Mouse (Mus musculus): ENCODE data around the gene Rab44. TPM values are rescaled to one million over a fixed set of nuclear protein-coding genes. Genes with fewer than 3 reads are reported as not detected.

Rab44 gene
- total and polyA plus RNA-seq, 2 experiments from 2014 or later = 0.20 to 1.2 TPM

DNA sequence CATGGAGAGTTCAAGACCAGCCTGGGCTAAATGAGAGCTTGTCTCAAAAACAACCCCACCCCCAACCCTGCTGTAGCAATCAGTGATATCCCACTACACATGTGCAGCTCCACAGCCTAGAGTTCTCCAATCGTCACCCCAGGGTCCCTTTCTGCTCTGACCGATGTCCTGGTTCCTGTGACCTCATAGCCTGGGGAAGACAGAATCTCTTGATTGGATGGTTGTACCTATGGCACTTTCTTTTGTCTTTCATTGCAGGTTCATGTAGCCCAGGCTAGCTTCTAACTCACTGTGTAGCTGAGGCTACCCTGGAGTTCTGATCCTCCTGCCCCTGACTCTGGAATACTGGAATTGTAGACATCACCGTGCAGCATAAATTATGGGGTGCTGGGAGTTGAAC, 12.6 kb downstream of the Rab44 start:
- H3K36me3 ChIP-seq (ENCODE audit: insufficient read depth, low read length) = no peaks in the 10 kb centered on the region
- no peak overlapping the region for H3K4me2 ChIP-seq (ENCODE audit: low read depth, low read length)
- 97% methylated on average over 3 of the region's 3 CpGs for WGBS
- DNase-seq (ENCODE audit: low spot score) (no peak), ATAC-seq (no peak)
- no peaks in the 10 kb centered on the region for H3K27me3 ChIP-seq (ENCODE audit: insufficient read depth, low read length)
- no peaks in the 10 kb centered on the region for H3K9me3 ChIP-seq (ENCODE audit: low read length)
- no peak for TF ChIP-seq CTCF (IDR thresholded peaks at IDR 0.05; ENCODE audit: low read depth)
- H3K27ac ChIP-seq = no peak overlapping the region
- H3K4me3 ChIP-seq (ENCODE audit: low read length) = no peak overlapping the region
- no peaks in the 10 kb centered on the region for H3K4me1 ChIP-seq (ENCODE audit: insufficient read depth, low read length)
- H3K9ac ChIP-seq (replicated peaks; ENCODE audit: low read length) = no peak overlapping the region

DNA sequence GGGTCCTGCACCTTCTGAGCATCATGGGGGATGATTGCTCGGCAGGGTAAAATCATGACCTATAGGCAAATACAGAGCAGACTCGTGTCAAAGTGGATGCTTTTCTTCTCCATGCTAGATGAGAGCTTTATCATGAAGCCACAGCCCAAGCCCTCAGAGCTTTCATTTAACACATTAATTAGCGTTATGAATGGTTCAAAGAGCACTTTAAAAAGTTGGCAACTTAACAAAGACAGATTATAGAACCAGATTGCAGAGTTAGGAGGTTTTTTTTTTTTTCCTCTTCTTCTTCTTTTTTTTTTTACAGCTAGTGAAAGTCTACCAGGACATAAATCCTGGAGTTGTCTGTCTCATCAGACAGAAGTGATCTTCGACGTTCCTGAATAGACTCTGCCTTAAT, 15.4 kb downstream of the Rab44 start:
- WGBS = 26% methylated on average over 5 of the region's 5 CpGs
- no peak overlapping the region for H3K9ac ChIP-seq (replicated peaks; ENCODE audit: low read length)
- no peak for ATAC-seq
- no peak overlapping the region for H3K27ac ChIP-seq
- H3K4me3 ChIP-seq (ENCODE audit: low read length) = no peak overlapping the region
- no peaks in the 10 kb centered on the region for H3K9me3 ChIP-seq (ENCODE audit: low read length)
- no peaks in the 10 kb centered on the region for H3K36me3 ChIP-seq (ENCODE audit: insufficient read depth, low read length)
- H3K4me2 ChIP-seq (ENCODE audit: low read depth, low read length) = no peak overlapping the region
- DNase-seq (ENCODE audit: low spot score) = no peak
- no peaks in the 10 kb centered on the region for H3K27me3 ChIP-seq (ENCODE audit: insufficient read depth, low read length)
- no peaks in the 10 kb centered on the region for H3K4me1 ChIP-seq (ENCODE audit: insufficient read depth, low read length)
- TF ChIP-seq CTCF (IDR thresholded peaks at IDR 0.05; ENCODE audit: low read depth) = no peak

DNA sequence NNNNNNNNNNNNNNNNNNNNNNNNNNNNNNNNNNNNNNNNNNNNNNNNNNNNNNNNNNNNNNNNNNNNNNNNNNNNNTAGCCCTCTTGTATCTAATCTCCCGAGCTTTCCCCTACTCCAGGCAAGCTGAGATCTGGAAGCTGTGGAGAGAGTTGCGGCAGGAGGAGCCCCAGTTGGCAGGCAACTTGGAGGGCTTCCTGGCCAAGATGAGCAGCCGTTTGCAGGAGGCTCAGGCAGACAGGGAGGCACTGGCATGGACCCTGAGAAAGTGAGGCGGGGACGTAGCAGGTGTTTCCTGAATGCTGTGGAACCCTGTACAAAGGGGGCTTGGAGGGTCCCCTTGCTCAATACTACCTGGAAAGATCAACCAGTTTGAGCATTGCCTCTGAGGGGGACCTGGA, 21.1 kb downstream of the Rab44 start:
- no peak for ATAC-seq
- WGBS = 58% methylated on average over 5 of the region's 5 CpGs

DNA sequence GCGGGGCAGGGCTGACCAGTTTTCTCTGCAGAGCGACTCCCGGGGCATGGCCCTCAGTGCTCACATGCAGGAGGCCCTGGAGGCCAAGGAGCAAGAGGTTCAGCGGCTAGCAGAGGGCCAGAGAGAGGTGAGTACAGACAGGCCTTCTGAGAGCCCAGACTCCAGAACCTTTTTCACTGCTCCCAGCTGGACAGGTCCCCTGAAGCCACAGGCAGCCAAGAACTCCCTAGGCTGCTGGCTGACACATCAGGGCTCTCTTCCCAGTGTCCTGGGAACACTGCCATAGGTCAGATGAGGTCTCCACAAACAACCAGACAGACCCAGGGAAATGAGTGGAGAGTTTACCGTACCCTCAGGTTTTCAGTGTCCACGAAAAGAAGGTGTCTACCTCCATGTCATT, 22.3 kb downstream of the Rab44 start:
- no peak overlapping the region for H3K4me3 ChIP-seq (ENCODE audit: low read length)
- H3K27me3 ChIP-seq (ENCODE audit: insufficient read depth, low read length) = no peaks in the 10 kb centered on the region
- TF ChIP-seq CTCF (IDR thresholded peaks at IDR 0.05; ENCODE audit: low read depth) = no peak
- H3K9ac ChIP-seq (replicated peaks; ENCODE audit: low read length) = no peak overlapping the region
- no peak overlapping the region for H3K4me2 ChIP-seq (ENCODE audit: low read depth, low read length)
- ATAC-seq (no peak), DNase-seq (ENCODE audit: low spot score) (peak; percentile 51)
- H3K27ac ChIP-seq = no peak overlapping the region
- no peaks in the 10 kb centered on the region for H3K9me3 ChIP-seq (ENCODE audit: low read length)
- H3K4me1 ChIP-seq (ENCODE audit: insufficient read depth, low read length) = no peaks in the 10 kb centered on the region
- H3K36me3 ChIP-seq (ENCODE audit: insufficient read depth, low read length) = no peaks in the 10 kb centered on the region
- 49% methylated on average over 6 of the region's 6 CpGs for WGBS

More for the DNA sequence above, 21.1 kb downstream of the Rab44 start:
- H3K4me1 ChIP-seq (ENCODE audit: insufficient read depth, low read length) = no peaks in the 10 kb centered on the region
- no peak overlapping the region for H3K4me3 ChIP-seq (ENCODE audit: low read length)
- no peak overlapping the region for H3K9ac ChIP-seq (replicated peaks; ENCODE audit: low read length)
- no peak for TF ChIP-seq CTCF (IDR thresholded peaks at IDR 0.05; ENCODE audit: low read depth)
- H3K27me3 ChIP-seq (ENCODE audit: insufficient read depth, low read length) = no peaks in the 10 kb centered on the region
- no peak overlapping the region for H3K27ac ChIP-seq
- DNase-seq (ENCODE audit: low spot score) = no peak
- no peaks in the 10 kb centered on the region for H3K9me3 ChIP-seq (ENCODE audit: low read length)
- no peak overlapping the region for H3K4me2 ChIP-seq (ENCODE audit: low read depth, low read length)
- H3K36me3 ChIP-seq (ENCODE audit: insufficient read depth, low read length) = no peaks in the 10 kb centered on the region

DNA sequence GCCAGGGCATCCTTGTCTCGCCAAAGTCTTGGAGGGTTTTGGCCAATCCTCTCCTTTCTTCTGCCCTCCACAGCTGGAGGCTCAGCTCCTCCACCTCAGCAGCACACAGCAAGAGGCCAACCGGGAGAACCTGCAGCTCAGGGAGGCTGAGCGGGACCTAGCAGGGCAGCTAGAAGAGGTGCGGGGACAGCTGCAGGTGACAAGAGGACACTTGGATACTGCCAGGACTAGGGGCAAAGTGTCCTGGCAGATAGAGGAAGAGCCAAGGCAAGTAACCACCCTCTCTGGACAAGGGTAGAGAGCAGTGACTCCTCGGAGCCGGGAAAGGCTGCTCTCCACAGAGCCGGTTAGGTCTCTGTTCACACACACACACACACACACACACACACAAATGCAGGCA, 24.0 kb downstream of the Rab44 start:
- H3K27ac ChIP-seq = no peak overlapping the region
- no peaks in the 10 kb centered on the region for H3K9me3 ChIP-seq (ENCODE audit: low read length)
- no peak overlapping the region for H3K9ac ChIP-seq (replicated peaks; ENCODE audit: low read length)
- H3K27me3 ChIP-seq (ENCODE audit: insufficient read depth, low read length) = no peaks in the 10 kb centered on the region
- no peaks in the 10 kb centered on the region for H3K36me3 ChIP-seq (ENCODE audit: insufficient read depth, low read length)
- no peak overlapping the region for H3K4me3 ChIP-seq (ENCODE audit: low read length)
- DNase-seq (ENCODE audit: low spot score) = no peak
- no peak overlapping the region for H3K4me2 ChIP-seq (ENCODE audit: low read depth, low read length)
- no peak for TF ChIP-seq CTCF (IDR thresholded peaks at IDR 0.05; ENCODE audit: low read depth)
- H3K4me1 ChIP-seq (ENCODE audit: insufficient read depth, low read length) = no peaks in the 10 kb centered on the region
- ATAC-seq = no peak
- 77% methylated on average over 7 of the region's 7 CpGs for WGBS

DNA sequence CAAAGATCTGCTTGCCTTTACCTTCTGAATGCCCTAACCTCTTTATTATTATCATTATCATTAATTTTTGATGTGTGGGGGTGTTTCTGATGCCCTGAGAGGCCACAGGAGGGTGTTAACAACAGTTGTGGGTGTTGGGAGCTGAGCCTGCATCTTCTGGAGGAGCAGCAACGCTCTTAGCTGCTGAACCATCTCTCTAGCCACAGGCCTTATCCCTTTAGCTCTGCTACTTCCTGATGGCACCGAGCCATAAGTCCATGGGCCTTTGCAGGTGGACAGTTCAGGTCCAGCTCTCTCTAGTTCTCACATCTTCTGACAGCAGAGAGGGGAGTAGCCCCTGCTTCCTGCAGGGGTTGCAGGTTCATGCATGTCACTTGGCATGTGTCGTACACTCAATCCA, 27.6 kb downstream of the Rab44 start:
- H3K4me3 ChIP-seq (ENCODE audit: low read length) = no peak overlapping the region
- no peak for TF ChIP-seq CTCF (IDR thresholded peaks at IDR 0.05; ENCODE audit: low read depth)
- DNase-seq (ENCODE audit: low spot score) = no peak
- WGBS = 91% methylated on average over 3 of the region's 3 CpGs
- H3K27me3 ChIP-seq (ENCODE audit: insufficient read depth, low read length) = no peaks in the 10 kb centered on the region
- H3K36me3 ChIP-seq (ENCODE audit: insufficient read depth, low read length) = no peaks in the 10 kb centered on the region
- H3K27ac ChIP-seq = no peak overlapping the region
- no peaks in the 10 kb centered on the region for H3K4me1 ChIP-seq (ENCODE audit: insufficient read depth, low read length)
- H3K4me2 ChIP-seq (ENCODE audit: low read depth, low read length) = no peak overlapping the region
- no peak for ATAC-seq
- no peaks in the 10 kb centered on the region for H3K9me3 ChIP-seq (ENCODE audit: low read length)
- no peak overlapping the region for H3K9ac ChIP-seq (replicated peaks; ENCODE audit: low read length)

DNA sequence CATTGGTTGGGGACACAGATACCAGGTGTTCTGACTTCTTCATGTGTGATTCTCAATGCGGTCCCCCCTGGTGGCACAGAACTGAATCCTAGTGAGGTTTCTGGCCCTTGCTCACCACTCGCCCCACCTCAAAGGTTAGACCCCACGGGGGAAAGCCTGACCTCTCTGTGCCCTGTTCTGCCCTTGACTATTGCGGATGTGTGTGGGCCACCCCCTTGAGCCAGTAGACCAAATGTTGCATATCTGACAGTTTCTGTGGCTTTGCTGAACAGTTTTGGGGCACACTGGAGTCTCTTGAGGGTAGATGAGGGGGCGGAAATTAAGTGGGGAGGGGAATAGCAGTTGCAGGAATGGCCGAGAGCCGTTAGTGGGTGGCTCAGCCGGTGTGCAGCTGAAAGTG, 29.3 kb downstream of the Rab44 start:
- no peak for DNase-seq (ENCODE audit: low spot score)

More for the DNA sequence above, 29.3 kb downstream of the Rab44 start:
- H3K9ac ChIP-seq (replicated peaks; ENCODE audit: low read length) = no peak overlapping the region
- no peaks in the 10 kb centered on the region for H3K27me3 ChIP-seq (ENCODE audit: insufficient read depth, low read length)
- no peaks in the 10 kb centered on the region for H3K9me3 ChIP-seq (ENCODE audit: low read length)
- H3K4me1 ChIP-seq (ENCODE audit: insufficient read depth, low read length) = no peaks in the 10 kb centered on the region
- no peak for TF ChIP-seq CTCF (IDR thresholded peaks at IDR 0.05; ENCODE audit: low read depth)
- ATAC-seq = no peak
- no peak overlapping the region for H3K4me3 ChIP-seq (ENCODE audit: low read length)
- no peak overlapping the region for H3K27ac ChIP-seq
- no peak overlapping the region for H3K4me2 ChIP-seq (ENCODE audit: low read depth, low read length)
- WGBS = 84% methylated on average over 8 of the region's 8 CpGs
- no peaks in the 10 kb centered on the region for H3K36me3 ChIP-seq (ENCODE audit: insufficient read depth, low read length)

Data from hindbrain, postnatal 0 days (tissue).